ENCODE assay signal across 8 mouse cellular contexts in genomic region chr12:55299336-55299735, GRCm38 (mm10). TPM values are rescaled to one million over a fixed set of nuclear protein-coding genes. Genes with fewer than 3 reads are reported as not detected.
DNase-seq lines count a peak whose midpoint lies in the region; ATAC-seq and TF ChIP-seq lines count a peak whose summit lies in the region.

Gene 1110008L16Rik, plus strand, starts transcription at chr12:55299577.

- H3K27ac ChIP-seq in kidney, postnatal 0 days: no peak within 1 kb of the TSS
- H3K27ac ChIP-seq in forebrain, embryonic 16.5 days (ENCODE audit: low read length): no peak within 1 kb of the TSS
- H3K27ac ChIP-seq in midbrain, embryonic 12.5 days (replicated peaks): no peak within 1 kb of the TSS
- no peak within 1 kb of the TSS for H3K27ac ChIP-seq in cerebellum, adult 2 months (ENCODE audit: insufficient read depth, low read length)

- TF ChIP-seq CTCF in kidney, postnatal 0 days (IDR thresholded peaks at IDR 0.05; ENCODE audit: low read depth): no peak
- no peak for TF ChIP-seq CTCF in cerebellum, adult 2 months (IDR thresholded peaks at IDR 0.05; ENCODE audit: borderline replicate concordance, insufficient read depth, low read depth, low read length)

- 0 out of 2 replicates have a peak, but pooled peaks cover 12% of the 10 kb centered on the region for H3K4me1 ChIP-seq in kidney, postnatal 0 days (replicated peaks; ENCODE audit: insufficient read depth, low read length)
- peaks cover 32% of the 10 kb centered on the region for H3K4me1 ChIP-seq in forebrain, embryonic 16.5 days (replicated peaks; ENCODE audit: control insufficient read depth, insufficient read depth, low read length)
- peaks cover 27% of the 10 kb centered on the region for H3K4me1 ChIP-seq in midbrain, embryonic 12.5 days
- H3K4me1 ChIP-seq in cerebellum, adult 2 months (ENCODE audit: control insufficient read depth, insufficient read depth, low read length): peaks cover 3% of the 10 kb centered on the region; the same call in 1 of the 2 replicates

- no peak within 1 kb of the TSS for H3K4me2 ChIP-seq in kidney, postnatal 0 days (ENCODE audit: low read length)
- no peak within 1 kb of the TSS for H3K4me2 ChIP-seq in forebrain, embryonic 16.5 days (ENCODE audit: low read length)
- H3K4me2 ChIP-seq in midbrain, embryonic 12.5 days (replicated peaks): no peak within 1 kb of the TSS

- intact Hi-C loops in left cerebral cortex, postnatal 25 days (cut with DNase I): loop anchor here (10.0 kb wide), 1 partner anchor 465 kb away; no protein-coding TSS in a partner anchor

- WGBS in kidney, postnatal 0 days: 62% methylated on average over 5 of the region's 5 CpGs
- WGBS in forebrain, embryonic 16.5 days: 89% methylated on average over 5 of the region's 5 CpGs
- WGBS in midbrain, embryonic 12.5 days: 88% methylated on average over 5 of the region's 5 CpGs
- 91% methylated on average over 5 of the region's 5 CpGs for WGBS in cerebellum, adult 2 months

- H3K9ac ChIP-seq in kidney, postnatal 0 days (ENCODE audit: low read depth, low read length): no peak within 1 kb of the TSS
- H3K9ac ChIP-seq in forebrain, embryonic 16.5 days (replicated peaks; ENCODE audit: low read depth, low read length): no peak within 1 kb of the TSS
- H3K9ac ChIP-seq in midbrain, embryonic 12.5 days (replicated peaks): 0 out of 2 replicates have a peak within 1 kb of the TSS, but pooled peaks have one; percentile 11

- ATAC-seq in kidney, postnatal 0 days (replicated peaks; ENCODE audit: low FRiP score, low read depth): no peak
- ATAC-seq in forebrain, embryonic 16.5 days: no peak
- no peak for ATAC-seq in midbrain, embryonic 12.5 days (ENCODE audit: low FRiP score, low read depth)

- TF ChIP-seq POLR2A in cerebellum, adult 2 months (IDR thresholded peaks at IDR 0.05; ENCODE audit: borderline replicate concordance, insufficient read depth, low read length): no peak

- no peak for DNase-seq in kidney, postnatal 0 days (ENCODE audit: low spot score)
- DNase-seq in kidney, postnatal 4 days: no peak
- DNase-seq in adrenal gland, postnatal 14 days: no peak
- DNase-seq in frontal cortex, adult 2 months (ENCODE audit: extremely low spot score in 1 of 2, low spot score in 1 of 2): no peak
- DNase-seq in left cerebral cortex, postnatal 25 days (ENCODE audit: low spot score in 2 of 2): no peak
- no peak for DNase-seq in cerebellum, adult 2 months

- no peaks in the 10 kb centered on the region for H3K27me3 ChIP-seq in kidney, postnatal 0 days (ENCODE audit: insufficient read depth, low read length)
- H3K27me3 ChIP-seq in forebrain, embryonic 16.5 days (replicated peaks; ENCODE audit: control insufficient read depth, insufficient read depth, low read length): no peaks in the 10 kb centered on the region
- no peaks in the 10 kb centered on the region for H3K27me3 ChIP-seq in midbrain, embryonic 12.5 days
- H3K27me3 ChIP-seq in cerebellum, adult 2 months (ENCODE audit: control insufficient read depth, insufficient read depth, low read length): no peaks in the 10 kb centered on the region

- H3K9me3 ChIP-seq in kidney, postnatal 0 days (replicated peaks; ENCODE audit: low read length): no peaks in the 10 kb centered on the region
- no peaks in the 10 kb centered on the region for H3K9me3 ChIP-seq in forebrain, embryonic 16.5 days (ENCODE audit: control insufficient read depth, low read length)
- no peaks in the 10 kb centered on the region for H3K9me3 ChIP-seq in midbrain, embryonic 12.5 days

- no peak within 1 kb of the TSS for H3K4me3 ChIP-seq in kidney, postnatal 0 days (replicated peaks; ENCODE audit: low read depth, low read length)
- H3K4me3 ChIP-seq in forebrain, embryonic 16.5 days (replicated peaks; ENCODE audit: low read length): no peak within 1 kb of the TSS
- no peak within 1 kb of the TSS for H3K4me3 ChIP-seq in midbrain, embryonic 12.5 days
- H3K4me3 ChIP-seq in cerebellum, adult 2 months (replicated peaks; ENCODE audit: insufficient read depth, low read depth, low read length): no peak within 1 kb of the TSS

- peaks cover 28% of the 10 kb centered on the region for H3K36me3 ChIP-seq in kidney, postnatal 0 days (ENCODE audit: insufficient read depth, low read length)
- H3K36me3 ChIP-seq in forebrain, embryonic 16.5 days (ENCODE audit: control insufficient read depth, insufficient read depth): peaks cover 19% of the 10 kb centered on the region; the same call in 1 of the 2 replicates
- peaks cover 39% of the 10 kb centered on the region for H3K36me3 ChIP-seq in midbrain, embryonic 12.5 days

RNA-seq across cellular contexts. Expression of gene 1110008L16Rik, which starts in this region (rescaled TPM):
- 15.0 and 18.1 TPM in 2 replicates for polyA plus RNA-seq in kidney, postnatal 0 days (2015; fragmentation: Nextera tagmentation; extraction: Ambion mirVana)
- 17.0 and 17.6 TPM in 2 replicates for total RNA-seq in adrenal gland, postnatal 14 days (2021)
- 12.2 and 13.3 TPM in 2 replicates for polyA plus RNA-seq in forebrain, embryonic 16.5 days (2015; fragmentation: Nextera tagmentation; extraction: Ambion mirVana)
- 13.6 and 14.1 TPM in 2 replicates for polyA plus RNA-seq in midbrain, embryonic 12.5 days (2016; fragmentation: Nextera tagmentation; extraction: Ambion mirVana)
- 6.5 and 7.0 TPM in 2 replicates for polyA plus RNA-seq in frontal cortex, adult 2 months (2012; rRNA removed)
- total RNA-seq in left cerebral cortex, postnatal 25 days (2021): 1 to 10 TPM; 8.9 to 9.0 TPM
- 5.7 and 6.5 TPM in 2 replicates for polyA plus RNA-seq in cerebellum, adult 2 months (2012; rRNA removed)
